In genomic region chr8:125909661-125910364, GRCm38 (mm10) we compare ENCODE assay signal across 8 mouse cellular contexts. TPM values are rescaled to one million over a fixed set of nuclear protein-coding genes. Genes with fewer than 3 reads are reported as not detected.
DNase-seq lines count a peak whose midpoint lies in the region; ATAC-seq lines count a peak whose summit lies in the region.

No protein-coding gene starts in this region.

- H3K9ac ChIP-seq in embryonic facial prominence, embryonic 15.5 days: no peak overlapping the region; the same call in 1 of the 2 replicates
- H3K9ac ChIP-seq in limb, embryonic 11.5 days (ENCODE audit: low read length): no peak overlapping the region
- H3K9ac ChIP-seq in midbrain, embryonic 16.5 days (ENCODE audit: low read depth, low read length): no peak overlapping the region

- 4% methylated on average over 30 of the region's 30 CpGs for WGBS in embryonic facial prominence, embryonic 15.5 days
- WGBS in limb, embryonic 11.5 days: 4% methylated on average over 30 of the region's 30 CpGs
- 5% methylated on average over 30 of the region's 30 CpGs for WGBS in midbrain, embryonic 16.5 days

- no peaks in the 10 kb centered on the region for H3K9me3 ChIP-seq in embryonic facial prominence, embryonic 15.5 days (replicated peaks)
- H3K9me3 ChIP-seq in limb, embryonic 11.5 days (ENCODE audit: control insufficient read depth, low read length): no peaks in the 10 kb centered on the region
- no peaks in the 10 kb centered on the region for H3K9me3 ChIP-seq in midbrain, embryonic 16.5 days (replicated peaks; ENCODE audit: control insufficient read depth, low read length, poor library complexity, severe bottlenecking)

- H3K4me3 ChIP-seq in embryonic facial prominence, embryonic 15.5 days (replicated peaks): peak overlapping the region; percentile 54
- peak overlapping the region; percentile 49 for H3K4me3 ChIP-seq in limb, embryonic 11.5 days (ENCODE audit: low read depth, low read length)
- peak overlapping the region; percentile 60 for H3K4me3 ChIP-seq in midbrain, embryonic 16.5 days (ENCODE audit: low read depth, low read length)

- H3K27ac ChIP-seq in embryonic facial prominence, embryonic 15.5 days (replicated peaks): no peak overlapping the region
- H3K27ac ChIP-seq in limb, embryonic 11.5 days (replicated peaks; ENCODE audit: low read depth, low read length): no peak overlapping the region
- no peak overlapping the region for H3K27ac ChIP-seq in midbrain, embryonic 16.5 days (ENCODE audit: low read length)

- ATAC-seq in embryonic facial prominence, embryonic 15.5 days (ENCODE audit: insufficient number of reproducible peaks, low FRiP score, low TSS enrichment, low read depth): 0 out of 2 replicates have a peak, but pooled peaks have one; percentile 8
- 0 out of 4 replicates have a peak, but pooled peaks have one; percentile 18 to 19 for ATAC-seq in hematopoietic stem cell, adult 5-6 weeks (replicated peaks in 1 of 2; ENCODE audit: insufficient read depth in 1 of 2, low FRiP score in 2 of 2, low TSS enrichment in 1 of 2, low read depth in 1 of 2, poor library complexity in 2 of 2, severe bottlenecking in 2 of 2)
- 0 out of 2 replicates have a peak, but pooled peaks have one; percentile 52 for ATAC-seq in limb, embryonic 11.5 days (ENCODE audit: insufficient number of reproducible peaks, low FRiP score, low TSS enrichment, low read depth)
- 0 out of 2 replicates have a peak, but pooled peaks have one; percentile 19 for ATAC-seq in midbrain, embryonic 16.5 days
- no peak for ATAC-seq in erythroid progenitor cell, adult 5-6 weeks (replicated peaks; ENCODE audit: low FRiP score, poor library complexity, severe bottlenecking)

- peak overlapping the region; percentile 98 for H3K4me2 ChIP-seq in embryonic facial prominence, embryonic 15.5 days (replicated peaks)
- H3K4me2 ChIP-seq in limb, embryonic 11.5 days (ENCODE audit: low read depth, severe bottlenecking): peak overlapping the region; percentile 98
- H3K4me2 ChIP-seq in midbrain, embryonic 16.5 days (ENCODE audit: low read length): peak overlapping the region; percentile 95

- DNase-seq in adrenal gland, adult (ENCODE audit: inconsistent age in 2 of 2, low spot score in 1 of 2): peak; percentile 76 to 90
- DNase-seq in limb, embryonic 11.5 days (ENCODE audit: low spot score): peak; percentile 46
- no peak for DNase-seq in left cerebral cortex, postnatal 4 days
- no peak for DNase-seq in layer of hippocampus, postnatal 25 days (ENCODE audit: extremely low spot score in 1 of 2, low spot score in 1 of 2)

- peaks cover 57% of the 10 kb centered on the region for H3K27me3 ChIP-seq in embryonic facial prominence, embryonic 15.5 days
- peaks cover 46% of the 10 kb centered on the region for H3K27me3 ChIP-seq in limb, embryonic 11.5 days (ENCODE audit: control insufficient read depth, insufficient read depth, low read length)
- peaks cover 43% of the 10 kb centered on the region for H3K27me3 ChIP-seq in midbrain, embryonic 16.5 days (ENCODE audit: control insufficient read depth, insufficient read depth, low read depth, low read length)

- peaks cover 19% of the 10 kb centered on the region for H3K4me1 ChIP-seq in embryonic facial prominence, embryonic 15.5 days
- H3K4me1 ChIP-seq in limb, embryonic 11.5 days (ENCODE audit: control insufficient read depth, insufficient read depth, low read length): peaks cover 11% of the 10 kb centered on the region
- peaks cover 7% of the 10 kb centered on the region; the same call in 1 of the 2 replicates for H3K4me1 ChIP-seq in midbrain, embryonic 16.5 days (ENCODE audit: control insufficient read depth, insufficient read depth, low read length)

- no peaks in the 10 kb centered on the region for H3K36me3 ChIP-seq in embryonic facial prominence, embryonic 15.5 days
- H3K36me3 ChIP-seq in limb, embryonic 11.5 days (ENCODE audit: control insufficient read depth, insufficient read depth, low read length): no peaks in the 10 kb centered on the region
- H3K36me3 ChIP-seq in midbrain, embryonic 16.5 days (ENCODE audit: control insufficient read depth, insufficient read depth, low read length): no peaks in the 10 kb centered on the region

- intact Hi-C loops in left cerebral cortex, postnatal 4 days (cut with DNase I): no loop called here

RNA-seq across cellular contexts. Expression of gene Map3k21, which starts 0.4 kb away (rescaled TPM):
- 0.27 and 0.37 TPM in 2 replicates for polyA plus RNA-seq in embryonic facial prominence, embryonic 15.5 days (2015; fragmentation: Nextera tagmentation; extraction: Ambion mirVana)
- total RNA-seq in hematopoietic stem cell, adult 5-6 weeks (2017): not detected in 2 replicates
- 0.06 TPM in 1 of 2 replicates, not detected in the other for polyA plus RNA-seq in limb, embryonic 11.5 days (2014; fragmentation: Nextera tagmentation; extraction: Ambion mirVana)
- polyA plus RNA-seq in midbrain, embryonic 16.5 days (2015; fragmentation: Nextera tagmentation; extraction: Ambion mirVana): 0.68 and 0.99 TPM in 2 replicates
- not detected in 2 replicates for total RNA-seq in erythroid progenitor cell, adult 5-6 weeks (2015; ENCODE audit: low replicate concordance)
- not detected in 2 replicates for total RNA-seq in erythroid progenitor cell, adult 5-6 weeks (2017; ENCODE audit: low replicate concordance)
- 1 to 10 TPM; 3.6 to 3.8 TPM for total RNA-seq in left cerebral cortex, postnatal 4 days (2021)
- 1 to 10 TPM; 1.1 to 1.5 TPM for total RNA-seq in layer of hippocampus, postnatal 25 days (2021)

RNA-seq across cellular contexts. Expression of gene Pcnx2, which starts 11.7 kb away (rescaled TPM):
- 0.67 and 0.75 TPM in 2 replicates for polyA plus RNA-seq in embryonic facial prominence, embryonic 15.5 days (2015; fragmentation: Nextera tagmentation; extraction: Ambion mirVana)
- not detected in 2 replicates for total RNA-seq in hematopoietic stem cell, adult 5-6 weeks (2017)
- polyA plus RNA-seq in limb, embryonic 11.5 days (2014; fragmentation: Nextera tagmentation; extraction: Ambion mirVana): 0.13 TPM in 1 of 2 replicates, not detected in the other
- polyA plus RNA-seq in midbrain, embryonic 16.5 days (2015; fragmentation: Nextera tagmentation; extraction: Ambion mirVana): 6.3 and 6.4 TPM in 2 replicates
- total RNA-seq in erythroid progenitor cell, adult 5-6 weeks (2015; ENCODE audit: low replicate concordance): not detected in 2 replicates
- total RNA-seq in erythroid progenitor cell, adult 5-6 weeks (2017; ENCODE audit: low replicate concordance): not detected in 2 replicates
- 10 to 100 TPM; 27.4 to 31.1 TPM for total RNA-seq in left cerebral cortex, postnatal 4 days (2021)
- 10 to 100 TPM; 66.0 to 66.3 TPM for total RNA-seq in layer of hippocampus, postnatal 25 days (2021)

Comparison
In these comparisons a context has a peak if more than half of its experiments do, and no peak if none do; other contexts are left out.
1. DNase-seq: peak in adrenal gland, adult (2 of 2) and limb, embryonic 11.5 days (single experiment); none in left cerebral cortex, postnatal 4 days (single experiment) and layer of hippocampus, postnatal 25 days (0 of 2).
2. RNA of gene Pcnx2, which starts 11.7 kb away (total RNA-seq): 66.0 to 66.3 TPM in layer of hippocampus, postnatal 25 days and 27.4 to 31.1 TPM in left cerebral cortex, postnatal 4 days; not detected in hematopoietic stem cell, adult 5-6 weeks and not detected in erythroid progenitor cell, adult 5-6 weeks; every median in the first group is over 10 times any median in the second.
3. Peak in every context shown above with its lines, with median percentiles within 50 percentile points of each other: H3K4me2 ChIP-seq and H3K4me3 ChIP-seq.